Mouse (Mus musculus) myocyte (in vitro differentiated cells): Measurements from ENCODE around the gene Raph1.

Source experiments
- POLR2A ChIP-seq: IDR thresholded peaks from one replicate; pipeline ENCODE4 v1.6.1; 2011; ENCODE audit warnings: low read depth, mild to moderate bottlenecking, control low read depth, moderate library complexity; ENCODE audit not compliant: insufficient read length
- POLR2AphosphoS2 ChIP-seq: IDR thresholded peaks from one replicate; pipeline ENCODE4 v1.6.1; 2011; ENCODE audit warnings: low read depth, control low read depth; ENCODE audit not compliant: insufficient read length
- TCF12 ChIP-seq: IDR thresholded peaks from one replicate; pipeline ENCODE4 v1.6.1; 2011; ENCODE audit warnings: mild to moderate bottlenecking, control low read depth; ENCODE audit not compliant: poor library complexity, insufficient read depth, severe bottlenecking
- USF1 ChIP-seq: IDR thresholded peaks from one replicate; pipeline ENCODE4 v1.6.1; 2011; ENCODE audit warnings: low read depth, mild to moderate bottlenecking, control low read depth, moderate library complexity

- TF ChIP-seq POLR2A, result no peak
- TF ChIP-seq TCF12, result no peak
- no peak for TF ChIP-seq USF1
- TF ChIP-seq POLR2AphosphoS2, result no peak
Observed at GRCm38 (mm10) chr1:60539272-60539671, 27.6 kb downstream of the Raph1 start.
